Mouse (Mus musculus) olfactory bulb, adult 2 months (tissue): Measurements from ENCODE around the gene Nectin2.

Source experiments
- CTCF ChIP-seq: fragments of 200-500 bp; IDR thresholded peaks from 2 replicates; pipeline ENCODE4 v1.5.1; 2012; ENCODE audit warnings: low read depth, mild to moderate bottlenecking, low read length, moderate library complexity; ENCODE audit not compliant: insufficient read depth
- POLR2A ChIP-seq: fragments of 200-500 bp; IDR thresholded peaks from 2 replicates; pipeline ENCODE4 v1.6.1; 2012; ENCODE audit warnings: mild to moderate bottlenecking, low read depth, low read length, moderate library complexity; ENCODE audit not compliant: insufficient read depth

GRCm38 (mm10) chr7:19685374-19685773 lies 64.9 kb downstream of the Nectin2 start:
- TF ChIP-seq CTCF (no peak), POLR2A (no peak)
